In genomic region chr3:107964656-107965308, GRCm38 (mm10) we compare ENCODE assay signal across 14 mouse cellular contexts. TPM values are rescaled to one million over a fixed set of nuclear protein-coding genes. Genes with fewer than 3 reads are reported as not detected.
DNase-seq lines count a peak whose midpoint lies in the region; ATAC-seq lines count a peak whose summit lies in the region.
"Had no signal": no experiment of that assay in that cellular context is flagged by ENCODE, and none has a peak within 500 bp of the region (broad histone marks: within the 10 kb centered on the region; RNA-seq: fewer than 3 reads in every experiment).

No protein-coding gene starts in this region.

- H3K36me3 ChIP-seq in liver, embryonic 11.5 days (ENCODE audit: control insufficient read depth, insufficient read depth, low read length), result no peaks in the 10 kb centered on the region

- peak; percentile 37 for ATAC-seq in liver, embryonic 11.5 days (replicated peaks; ENCODE audit: low FRiP score)

- no peak overlapping the region for H3K4me3 ChIP-seq in liver, embryonic 11.5 days (ENCODE audit: low read depth, low read length)

- H3K27ac ChIP-seq in liver, embryonic 11.5 days (ENCODE audit: low read depth, low read length), result peak overlapping the region; percentile 40; the same call in 1 of the 2 replicates

- WGBS in liver, embryonic 11.5 days, result 48% methylated on average over 5 of the region's 5 CpGs

- H3K9me3 ChIP-seq in liver, embryonic 11.5 days (ENCODE audit: control insufficient read depth, low read length), result no peaks in the 10 kb centered on the region

- no peak overlapping the region for H3K9ac ChIP-seq in liver, embryonic 11.5 days (ENCODE audit: low read depth, low read length)

- DNase-seq in adrenal gland, adult 2 months, result peak; percentile 42
- DNase-seq in adrenal gland, adult 8-10 months, result no peak
- peak; percentile 20 for DNase-seq in 3134 (ENCODE audit: extremely low read depth, insufficient read length, low spot score)
- peak; percentile 15 for DNase-seq in adrenal gland, postnatal 14 days
- DNase-seq in liver, embryonic 11.5 days (ENCODE audit: low spot score), result no peak
- no peak for DNase-seq in layer of hippocampus, postnatal 25 days (ENCODE audit: extremely low spot score in 1 of 2, low spot score in 1 of 2)
- DNase-seq in spleen, postnatal 4 days (ENCODE audit: low spot score in 2 of 2), result no peak
- DNase-seq in testis, postnatal 10 days (ENCODE audit: low spot score), result no peak
- DNase-seq: cerebellum, adult 11 months; kidney, postnatal 14 days had no signal

- peaks cover 11% of the 10 kb centered on the region for H3K4me1 ChIP-seq in liver, embryonic 11.5 days (replicated peaks; ENCODE audit: control insufficient read depth, insufficient read depth, low read length)

- H3K4me2 ChIP-seq in liver, embryonic 11.5 days, result peak overlapping the region; percentile 31
- H3K4me2 ChIP-seq: heart, embryonic 11.5 days had no signal

- H3K27me3 ChIP-seq in liver, embryonic 11.5 days (replicated peaks; ENCODE audit: control insufficient read depth, insufficient read depth, low read length), result no peaks in the 10 kb centered on the region

RNA-seq across cellular contexts. Expression of gene Gstm3, which starts 4.3 kb away (rescaled TPM):
- total RNA-seq in adrenal gland, adult 2 months (2021), result not detected
- polyA plus RNA-seq in adrenal gland, adult 2 months (2012; rRNA removed), result 0.58 and 0.62 TPM in 2 replicates
- total RNA-seq in adrenal gland, adult 8-10 months (2022), result under 1 TPM in 2 of 4 experiments, not detected in 2; 0.20 to 0.30 TPM
- total RNA-seq in adrenal gland, postnatal 14 days (2021), result 2.1 TPM in 1 of 2 replicates, not detected in the other
- 7.5 and 7.7 TPM in 2 replicates for polyA plus RNA-seq in liver, embryonic 11.5 days (2014; fragmentation: Nextera tagmentation; extraction: Ambion mirVana)
- not detected for total RNA-seq in layer of hippocampus, postnatal 25 days (2021)
- polyA plus RNA-seq: C2C12; limb, embryonic 11.5 days; spleen, adult 2 months had no signal

RNA-seq across cellular contexts. Expression of gene Gstm6, which starts 21.2 kb away (rescaled TPM):
- 1 to 10 TPM; 6.1 to 6.5 TPM for total RNA-seq in adrenal gland, adult 2 months (2021)
- polyA plus RNA-seq in adrenal gland, adult 2 months (2012; rRNA removed), result 0.90 and 1.0 TPM in 2 replicates
- 10 to 100 TPM in 1 of 4 experiments, 1 to 10 TPM in 3; 5.9 to 10.0 (median 6.9) TPM for total RNA-seq in adrenal gland, adult 8-10 months (2022)
- total RNA-seq in adrenal gland, postnatal 14 days (2021), result 3.3 and 5.9 TPM in 2 replicates
- polyA plus RNA-seq in liver, embryonic 11.5 days (2014; fragmentation: Nextera tagmentation; extraction: Ambion mirVana), result 9.2 and 9.5 TPM in 2 replicates
- 10 to 100 TPM; 12.1 to 14.2 TPM for total RNA-seq in layer of hippocampus, postnatal 25 days (2021)
- polyA plus RNA-seq: C2C12 had no signal

RNA-seq across cellular contexts. Expression of gene Gstm2, which starts 21.5 kb away (rescaled TPM):
- total RNA-seq in adrenal gland, adult 2 months (2021), result 100 to 1,000 TPM; 231 to 239 TPM
- 133 and 141 TPM in 2 replicates for polyA plus RNA-seq in adrenal gland, adult 2 months (2012; rRNA removed)
- total RNA-seq in adrenal gland, adult 8-10 months (2022), result 100 to 1,000 TPM; 164 to 337 (median 241) TPM
- 109 and 111 TPM in 2 replicates for total RNA-seq in adrenal gland, postnatal 14 days (2021)
- 16.7 and 18.2 TPM in 2 replicates for polyA plus RNA-seq in liver, embryonic 11.5 days (2014; fragmentation: Nextera tagmentation; extraction: Ambion mirVana)
- total RNA-seq in layer of hippocampus, postnatal 25 days (2021), result 1 to 10 TPM; 2.6 to 2.8 TPM

RNA-seq across cellular contexts. Expression of gene Gstm7, which starts 33.2 kb away (rescaled TPM):
- total RNA-seq in adrenal gland, adult 2 months (2021), result 100 to 1,000 TPM; 158 to 186 TPM
- polyA plus RNA-seq in adrenal gland, adult 2 months (2012; rRNA removed), result 44.4 and 51.2 TPM in 2 replicates
- total RNA-seq in adrenal gland, adult 8-10 months (2022), result 100 to 1,000 TPM; 135 to 182 (median 168) TPM
- 52.8 and 70.5 TPM in 2 replicates for total RNA-seq in adrenal gland, postnatal 14 days (2021)
- polyA plus RNA-seq in liver, embryonic 11.5 days (2014; fragmentation: Nextera tagmentation; extraction: Ambion mirVana), result 10.8 and 12.0 TPM in 2 replicates
- total RNA-seq in layer of hippocampus, postnatal 25 days (2021), result 100 to 1,000 TPM; 150 to 174 TPM

RNA-seq across cellular contexts. Expression of gene Gstm1, which starts 53.0 kb away (rescaled TPM):
- total RNA-seq in adrenal gland, adult 2 months (2021), result 100 to 1,000 TPM; 463 to 520 TPM
- 1,201 and 1,446 TPM in 2 replicates for polyA plus RNA-seq in adrenal gland, adult 2 months (2012; rRNA removed)
- 100 to 1,000 TPM; 335 to 553 (median 456) TPM for total RNA-seq in adrenal gland, adult 8-10 months (2022)
- total RNA-seq in adrenal gland, postnatal 14 days (2021), result 145 and 158 TPM in 2 replicates
- 244 and 267 TPM in 2 replicates for polyA plus RNA-seq in liver, embryonic 11.5 days (2014; fragmentation: Nextera tagmentation; extraction: Ambion mirVana)
- total RNA-seq in layer of hippocampus, postnatal 25 days (2021), result 100 to 1,000 TPM; 299 to 321 TPM

Comparison
In these comparisons a context has a peak if more than half of its experiments do, and no peak if none do; other contexts are left out.
1. DNase-seq: peak in adrenal gland, adult 2 months (single experiment), 3134 (single experiment) and adrenal gland, postnatal 14 days (single experiment); none in adrenal gland, adult 8-10 months (single experiment), liver, embryonic 11.5 days (single experiment), layer of hippocampus, postnatal 25 days (0 of 2), spleen, postnatal 4 days (0 of 2) and testis, postnatal 10 days (single experiment).
2. RNA of gene Gstm2, which starts 21.5 kb away (total RNA-seq): 164 to 337 TPM in adrenal gland, adult 8-10 months, 231 to 239 TPM in adrenal gland, adult 2 months and 109 to 111 TPM in adrenal gland, postnatal 14 days; 2.6 to 2.8 TPM in layer of hippocampus, postnatal 25 days; every median in the first group is over 10 times any median in the second.